In the genomic region with DNA sequence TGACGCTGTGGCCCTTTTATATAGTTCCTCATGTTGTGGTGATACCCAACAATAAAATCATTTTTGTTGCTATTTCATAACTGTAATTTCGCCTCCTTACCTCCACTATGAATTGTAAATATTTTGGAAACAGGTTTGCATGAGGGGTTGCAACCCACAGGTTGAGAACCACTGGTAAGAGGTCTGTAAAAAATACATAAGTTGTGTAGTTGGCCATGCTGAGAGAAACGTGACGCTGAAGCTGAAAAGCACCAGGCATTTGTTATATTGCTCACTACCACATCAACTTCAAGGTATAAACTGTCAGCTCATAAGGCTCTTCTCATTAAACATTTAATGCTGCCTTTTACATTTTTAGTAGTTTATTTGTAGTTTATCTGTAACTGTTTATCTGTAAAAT, we compare ENCODE assay signal across 25 mouse cellular contexts.
"Had no signal": no experiment of that assay in that cellular context is flagged by ENCODE, and none has a peak within 500 bp of the region (broad histone marks: within the 10 kb centered on the region; RNA-seq: fewer than 3 reads in every experiment).

No protein-coding gene starts in this region.

- H3K27me3 ChIP-seq: kidney, embryonic 15.5 days; limb, embryonic 13.5 days; liver, embryonic 12.5 days; liver, embryonic 15.5 days; lung, embryonic 15.5 days; megakaryocyte, embryonic 14.5 days; neural tube, embryonic 12.5 days; neural tube, embryonic 15.5 days had no signal

- ATAC-seq: liver, embryonic 12.5 days had no signal

- H3K9me3 ChIP-seq: kidney, embryonic 15.5 days; limb, embryonic 10.5 days; limb, embryonic 13.5 days; liver, embryonic 12.5 days; liver, embryonic 15.5 days; lung, embryonic 15.5 days; megakaryocyte, embryonic 14.5 days; midbrain, embryonic 10.5 days; neural tube, embryonic 12.5 days; neural tube, embryonic 15.5 days had no signal

- H3K36me3 ChIP-seq: liver, embryonic 12.5 days had no signal

- H3K4me2 ChIP-seq: kidney, embryonic 15.5 days; limb, embryonic 13.5 days; liver, embryonic 12.5 days; liver, embryonic 15.5 days; lung, embryonic 15.5 days; neural tube, embryonic 12.5 days; neural tube, embryonic 15.5 days had no signal

- H3K9ac ChIP-seq: kidney, embryonic 15.5 days; limb, embryonic 13.5 days; liver, embryonic 12.5 days; liver, embryonic 15.5 days; lung, embryonic 15.5 days; neural tube, embryonic 12.5 days; neural tube, embryonic 15.5 days had no signal

- DNase-seq: kidney, adult 8-10 months; kidney, postnatal 10 days; kidney, postnatal 36 days; layer of hippocampus, adult 9-11 months; liver; lung, adult 18-20 months; lung, postnatal 10 days; lung, postnatal 36 days; midbrain, embryonic 14.5 days; right cerebral cortex, adult 18-20 months; right cerebral cortex, postnatal 14 days; right cerebral cortex, postnatal 4 days; thymus, adult 18-20 months; thymus, postnatal 36 days had no signal

- H3K4me3 ChIP-seq: kidney, embryonic 15.5 days; limb, embryonic 10.5 days; limb, embryonic 13.5 days; liver, embryonic 12.5 days; liver, embryonic 15.5 days; lung, embryonic 15.5 days; megakaryocyte, embryonic 14.5 days; midbrain, embryonic 10.5 days; neural tube, embryonic 12.5 days; neural tube, embryonic 15.5 days had no signal

- H3K27ac ChIP-seq: kidney, embryonic 15.5 days; limb, embryonic 10.5 days; limb, embryonic 13.5 days; liver, embryonic 12.5 days; liver, embryonic 15.5 days; lung, embryonic 15.5 days; midbrain, embryonic 10.5 days; neural tube, embryonic 12.5 days; neural tube, embryonic 15.5 days; stomach, postnatal 0 days had no signal

- H3K4me1 ChIP-seq: midbrain, embryonic 10.5 days; neural tube, embryonic 12.5 days had no signal
